Mouse (Mus musculus) heart, embryonic 13.5 days (tissue): ENCODE measurements around the gene Tarsl2. TPM values are rescaled to one million over a fixed set of nuclear protein-coding genes. Genes with fewer than 3 reads are reported as not detected.

Experiments
- ATAC-seq: fragments of 200-750 bp; cut with Nextera tagmentation; 2 replicates; pipeline ENCODE4 v1.8.0; 2017; ENCODE audit warnings: moderate TSS enrichment; ENCODE audit not compliant: insufficient number of reproducible peaks, low FRiP score, low TSS enrichment; ENCODE audit errors: extremely low read depth
- H3K27ac ChIP-seq: fragments of 300-500 bp; sonication (generic); replicated peaks from 2 replicates; pipeline ENCODE4 v1.5.1; 2015; ENCODE audit warnings: moderate library complexity, mild to moderate bottlenecking, inconsistent platforms
- H3K27me3 ChIP-seq: fragments of 300-500 bp; sonication (generic); replicated peaks from 2 replicates; pipeline ENCODE4 v1.6.1; 2015; ENCODE audit warnings: mild to moderate bottlenecking, inconsistent platforms
- H3K36me3 ChIP-seq: fragments of 300-500 bp; sonication (generic); 2 replicates; pipeline ENCODE4 v1.6.1; 2015; ENCODE audit warnings: mild to moderate bottlenecking, inconsistent platforms
- H3K4me1 ChIP-seq: fragments of 300-500 bp; sonication (generic); 2 replicates; pipeline ENCODE4 v1.6.1; 2015; ENCODE audit warnings: inconsistent platforms
- H3K4me2 ChIP-seq: fragments of 300-500 bp; sonication (generic); 2 replicates; pipeline ENCODE4 v1.6.1; 2015; ENCODE audit warnings: inconsistent platforms, mild to moderate bottlenecking, moderate library complexity
- H3K4me3 ChIP-seq: fragments of 300-500 bp; sonication (generic); 2 replicates; pipeline ENCODE4 v1.5.1; 2015; ENCODE audit warnings: moderate library complexity, mild to moderate bottlenecking, inconsistent platforms
- H3K9ac ChIP-seq: fragments of 300-500 bp; sonication (generic); 2 replicates; pipeline ENCODE4 v1.6.1; 2015; ENCODE audit warnings: inconsistent platforms, mild to moderate bottlenecking, moderate library complexity
- H3K9me3 ChIP-seq: fragments of 300-500 bp; sonication (generic); 2 replicates; pipeline ENCODE4 v1.6.1; 2016; ENCODE audit warnings: inconsistent platforms
- WGBS: fragments of 180-500 bp; shearing (Covaris S2); methylation state at CpG from one replicate; pipeline ENCODE4 v1.1.7; 2015; ENCODE audit warnings: mixed read lengths; 5-methylcytosine and 5-hydroxymethylcytosine counted together
- polyA plus RNA-seq: library from polyadenylated mRNA; unstranded; fragments of >200 nt; fragmentation: Nextera tagmentation; extraction: Ambion mirVana; gene quantifications from 2 replicates; pipeline ENCODE4 v1.2.1, GENCODE M21; 2015

Tarsl2 gene
- polyA plus RNA-seq, result 14.7 and 15.6 TPM in 2 replicates

GRCm38 (mm10) chr7:65644643-65645351 is at the start of gene Tarsl2:
Gene Tarsl2, plus strand, starts transcription at chr7:65644898.
- peaks cover 27% of the 10 kb centered on the region for H3K4me1 ChIP-seq
- peak; percentile 97 for ATAC-seq
- H3K9ac ChIP-seq, result peak within 1 kb of the TSS; percentile 87
- peaks cover 26% of the 10 kb centered on the region for H3K36me3 ChIP-seq
- WGBS, result under 1% methylated on average over 64 of the region's 64 CpGs
- H3K4me2 ChIP-seq, result peak within 1 kb of the TSS; percentile 88
- peak within 1 kb of the TSS; percentile 84 for H3K27ac ChIP-seq
- H3K27me3 ChIP-seq, result peaks cover 10% of the 10 kb centered on the region
- no peaks in the 10 kb centered on the region for H3K9me3 ChIP-seq
- peak within 1 kb of the TSS; percentile 70 for H3K4me3 ChIP-seq

GRCm38 (mm10) chr7:65606124-65606523 is 38.6 kb upstream of the Tarsl2 start:
- Histone ChIP-seq H3K9me3 (no peaks in the 10 kb centered on the region), H3K36me3 (no peaks in the 10 kb centered on the region), H3K4me3 (no peak overlapping the region), H3K4me1 (no peaks in the 10 kb centered on the region), H3K27me3 (no peaks in the 10 kb centered on the region), H3K4me2 (no peak overlapping the region), H3K9ac (no peak overlapping the region), H3K27ac (no peak overlapping the region)
- 57% methylated on average over 3 of the region's 3 CpGs for WGBS
- no peak for ATAC-seq

GRCm38 (mm10) chr7:65607003-65607402 is 37.7 kb upstream of the Tarsl2 start:
- Histone ChIP-seq H3K27ac (no peak overlapping the region), H3K4me1 (no peaks in the 10 kb centered on the region), H3K4me2 (no peak overlapping the region), H3K4me3 (no peak overlapping the region), H3K9ac (no peak overlapping the region), H3K36me3 (no peaks in the 10 kb centered on the region), H3K9me3 (no peaks in the 10 kb centered on the region), H3K27me3 (no peaks in the 10 kb centered on the region)
- no peak for ATAC-seq
- WGBS, result 73% methylated on average over 5 of the region's 5 CpGs

- ATAC-seq, result no peak
- WGBS, result 75% methylated on average over 5 of the region's 5 CpGs
- H3K9me3 ChIP-seq, result no peaks in the 10 kb centered on the region
These were observed 34.5 kb upstream of the Tarsl2 start for GRCm38 (mm10) chr7:65610171-65610570.

DNA sequence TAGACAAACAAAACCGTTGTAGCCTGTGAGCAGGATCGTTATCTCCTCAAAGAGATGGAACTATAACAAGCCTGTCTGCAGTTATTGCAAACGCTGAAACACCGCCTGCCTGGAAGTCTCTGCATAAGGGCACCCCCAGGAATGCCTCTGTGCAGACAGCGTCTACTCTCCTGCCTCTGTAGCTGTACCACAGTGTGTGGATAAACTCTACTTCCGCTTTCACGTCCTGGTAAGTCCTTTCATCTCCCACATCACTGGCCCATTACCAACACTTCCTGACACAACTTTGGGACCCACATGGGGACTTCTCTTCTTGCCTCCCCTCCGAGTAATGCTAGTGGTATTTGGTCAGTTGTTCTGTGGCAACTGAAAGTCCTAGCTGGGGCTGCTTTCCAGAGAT is 34.0 kb upstream of the Tarsl2 start:
- H3K9ac ChIP-seq, result no peak overlapping the region

More at GRCm38 (mm10) chr7:65610171-65610570, 34.5 kb upstream of the Tarsl2 start:
- Histone ChIP-seq H3K27me3 (no peaks in the 10 kb centered on the region), H3K4me1 (no peaks in the 10 kb centered on the region), H3K36me3 (no peaks in the 10 kb centered on the region), H3K27ac (no peak overlapping the region), H3K4me2 (no peak overlapping the region), H3K4me3 (no peak overlapping the region), H3K9ac (no peak overlapping the region)

GRCm38 (mm10) chr7:65611298-65611697 is 33.4 kb upstream of the Tarsl2 start:
- no peak overlapping the region for H3K4me2 ChIP-seq
- ATAC-seq, result no peak

More for the DNA sequence above, 34.0 kb upstream of the Tarsl2 start:
- no peaks in the 10 kb centered on the region for H3K4me1 ChIP-seq
- H3K4me2 ChIP-seq, result no peak overlapping the region
- no peak for ATAC-seq
- no peak overlapping the region for H3K4me3 ChIP-seq
- H3K27ac ChIP-seq, result no peak overlapping the region
- no peaks in the 10 kb centered on the region for H3K9me3 ChIP-seq
- no peaks in the 10 kb centered on the region for H3K27me3 ChIP-seq
- WGBS, result 62% methylated on average over 8 of the region's 8 CpGs
- H3K36me3 ChIP-seq, result no peaks in the 10 kb centered on the region

DNA sequence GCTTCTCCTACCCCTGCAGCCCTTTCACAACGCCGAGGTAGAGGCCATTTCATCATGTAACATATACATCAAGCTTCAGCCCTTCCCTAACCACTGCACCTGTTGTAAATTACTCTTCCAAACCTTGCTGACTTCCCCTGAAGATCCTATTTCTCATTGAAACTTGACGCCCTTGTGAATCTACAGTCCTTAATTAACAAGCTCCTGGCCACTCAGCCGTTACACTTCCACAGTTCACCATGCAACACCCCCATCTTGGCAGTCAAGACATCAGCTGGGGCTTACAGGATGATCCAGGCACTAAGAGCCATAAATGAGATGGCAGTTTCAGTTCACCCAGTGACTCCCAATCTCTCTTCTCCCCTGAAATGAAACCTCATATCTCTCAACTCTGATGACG is 31.0 kb upstream of the Tarsl2 start:
- no peak overlapping the region for H3K4me3 ChIP-seq
- no peaks in the 10 kb centered on the region for H3K27me3 ChIP-seq
- 75% methylated on average over 5 of the region's 5 CpGs for WGBS
- H3K4me2 ChIP-seq, result no peak overlapping the region
- no peaks in the 10 kb centered on the region for H3K9me3 ChIP-seq
- no peaks in the 10 kb centered on the region for H3K4me1 ChIP-seq
- no peak for ATAC-seq
- no peak overlapping the region for H3K27ac ChIP-seq
- no peaks in the 10 kb centered on the region for H3K36me3 ChIP-seq
- no peak overlapping the region for H3K9ac ChIP-seq

More at GRCm38 (mm10) chr7:65611298-65611697, 33.4 kb upstream of the Tarsl2 start:
- no peak overlapping the region for H3K4me3 ChIP-seq
- no peaks in the 10 kb centered on the region for H3K4me1 ChIP-seq
- H3K9ac ChIP-seq, result no peak overlapping the region
- H3K9me3 ChIP-seq, result no peaks in the 10 kb centered on the region
- no peaks in the 10 kb centered on the region for H3K27me3 ChIP-seq
- WGBS, result 64% methylated on average over 3 of the region's 3 CpGs
- H3K36me3 ChIP-seq, result no peaks in the 10 kb centered on the region
- no peak overlapping the region for H3K27ac ChIP-seq

DNA sequence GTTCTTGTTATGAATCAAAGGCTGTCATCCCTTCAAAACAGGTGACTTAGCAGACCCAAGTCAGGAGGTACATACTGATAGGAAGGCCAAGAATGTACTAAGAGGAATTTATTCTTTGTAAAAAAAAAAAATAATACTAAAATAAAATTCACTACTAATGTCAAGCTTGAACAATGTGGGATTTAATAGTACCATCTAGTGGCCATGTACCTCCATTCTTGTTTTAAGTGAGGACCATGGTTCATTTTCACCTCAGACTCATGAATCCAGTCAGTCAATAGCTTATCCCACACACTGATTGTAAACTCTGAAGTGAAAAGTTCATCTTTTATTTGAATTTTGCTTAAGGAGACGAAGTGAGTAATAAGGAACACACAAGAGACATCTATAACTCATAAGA is 25.9 kb upstream of the Tarsl2 start:
- Histone ChIP-seq H3K4me2 (no peak overlapping the region), H3K4me1 (peaks cover 3% of the 10 kb centered on the region; the same call in 1 of the 2 replicates), H3K27ac (no peak overlapping the region), H3K27me3 (no peaks in the 10 kb centered on the region), H3K36me3 (no peaks in the 10 kb centered on the region), H3K4me3 (no peak overlapping the region), H3K9ac (no peak overlapping the region), H3K9me3 (no peaks in the 10 kb centered on the region)
- no peak for ATAC-seq
- WGBS, result 56% methylated on average over 1 of the region's 1 CpGs

DNA sequence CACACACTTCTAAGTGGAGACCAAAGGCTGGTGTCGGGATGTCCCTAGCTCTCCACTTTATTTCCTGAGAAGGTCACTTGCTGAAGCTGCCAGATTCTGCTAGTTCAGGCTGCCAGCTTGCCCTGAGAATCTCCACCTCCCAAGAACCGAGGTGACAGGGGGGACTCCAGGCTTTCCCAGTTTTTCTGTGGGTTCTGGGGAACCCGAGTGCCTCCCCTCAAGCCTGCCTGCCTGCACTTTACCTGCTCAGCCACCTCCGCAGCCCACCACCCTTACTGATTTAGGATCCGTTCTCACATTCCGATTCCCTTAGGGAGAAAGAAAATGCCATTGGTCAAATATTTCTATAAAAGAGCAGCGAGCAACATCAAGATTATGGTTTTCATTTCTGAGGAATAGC is 24.0 kb upstream of the Tarsl2 start:
- 66% methylated on average over 7 of the region's 7 CpGs for WGBS
- H3K4me3 ChIP-seq, result no peak overlapping the region
- peaks cover 3% of the 10 kb centered on the region; the same call in 1 of the 2 replicates for H3K4me1 ChIP-seq
- H3K27me3 ChIP-seq, result no peaks in the 10 kb centered on the region
- H3K27ac ChIP-seq, result no peak overlapping the region
- H3K9ac ChIP-seq, result no peak overlapping the region
- ATAC-seq, result no peak
- no peak overlapping the region for H3K4me2 ChIP-seq
- no peaks in the 10 kb centered on the region for H3K9me3 ChIP-seq
- no peaks in the 10 kb centered on the region for H3K36me3 ChIP-seq

DNA sequence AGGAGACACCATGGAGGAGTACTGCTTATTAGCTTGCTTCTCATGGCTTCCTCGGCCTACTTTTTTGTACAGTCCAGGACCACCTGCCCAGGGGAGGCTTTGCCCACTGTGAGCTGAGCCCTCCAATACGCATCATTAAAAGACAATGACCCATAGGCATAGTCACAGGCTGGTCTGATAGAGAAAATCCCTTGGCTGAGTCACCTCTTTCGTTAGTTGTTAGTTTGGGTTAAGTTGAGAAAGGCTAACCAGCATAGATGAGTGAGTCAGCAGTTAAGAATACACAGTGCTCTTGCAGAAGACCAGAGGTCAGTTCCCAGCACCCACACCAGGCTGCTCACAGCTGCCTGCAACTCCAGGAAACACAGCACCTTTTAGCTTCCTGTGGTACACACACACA is 21.4 kb upstream of the Tarsl2 start:
- no peaks in the 10 kb centered on the region for H3K36me3 ChIP-seq
- peaks cover 3% of the 10 kb centered on the region; the same call in 1 of the 2 replicates for H3K4me1 ChIP-seq
- no peak overlapping the region for H3K4me3 ChIP-seq
- H3K27me3 ChIP-seq, result no peaks in the 10 kb centered on the region
- no peaks in the 10 kb centered on the region for H3K9me3 ChIP-seq
- no peak for ATAC-seq
- 76% methylated on average over 3 of the region's 3 CpGs for WGBS
- no peak overlapping the region for H3K9ac ChIP-seq
- no peak overlapping the region for H3K27ac ChIP-seq
- H3K4me2 ChIP-seq, result no peak overlapping the region

DNA sequence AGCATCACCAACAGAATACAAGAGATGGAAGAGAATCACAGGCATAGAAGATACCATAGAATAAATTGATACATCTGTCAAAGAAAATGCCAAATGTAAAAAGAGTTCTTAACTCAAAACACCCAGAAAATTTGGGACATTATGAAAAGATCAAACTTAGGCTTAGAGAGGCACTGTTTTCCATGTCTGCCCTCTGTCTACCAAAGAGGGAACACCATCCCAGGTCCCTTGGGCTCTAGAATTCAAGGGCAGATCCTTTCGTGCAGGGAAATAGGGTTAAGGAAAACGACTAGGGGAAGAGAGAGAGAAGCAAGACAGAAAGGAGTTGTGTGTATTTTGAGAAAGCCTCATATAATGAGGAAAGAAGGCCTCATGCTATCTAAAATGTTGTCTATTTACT is 19.2 kb upstream of the Tarsl2 start:
- H3K36me3 ChIP-seq, result no peaks in the 10 kb centered on the region
- no peak for ATAC-seq
- no peak overlapping the region for H3K4me3 ChIP-seq
- no peak overlapping the region for H3K9ac ChIP-seq
- H3K4me1 ChIP-seq, result peaks cover 3% of the 10 kb centered on the region; the same call in 1 of the 2 replicates
- no peak overlapping the region for H3K4me2 ChIP-seq
- H3K27ac ChIP-seq, result no peak overlapping the region
- WGBS, result 31% methylated on average over 2 of the region's 2 CpGs
- no peaks in the 10 kb centered on the region for H3K27me3 ChIP-seq
- H3K9me3 ChIP-seq, result no peaks in the 10 kb centered on the region

DNA sequence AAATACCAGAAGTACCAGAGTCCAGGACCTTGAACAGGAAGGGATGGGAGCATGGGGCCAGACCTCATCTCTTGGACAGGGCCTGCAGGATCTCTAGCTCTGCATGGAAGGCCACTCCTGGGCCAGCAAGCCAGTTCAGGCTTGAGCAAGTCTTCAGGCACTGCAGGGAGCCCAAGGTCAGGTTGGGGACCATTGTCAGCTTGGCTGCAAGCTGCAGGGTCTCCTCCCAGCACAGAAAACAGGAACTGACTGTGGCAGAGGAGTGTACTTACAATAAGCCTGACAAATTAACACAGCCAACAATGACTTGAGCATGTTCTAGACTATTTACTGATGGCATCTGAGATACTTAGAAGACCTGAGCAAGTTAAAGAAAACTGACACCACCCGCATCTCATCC is 14.9 kb upstream of the Tarsl2 start:
- H3K27me3 ChIP-seq, result no peaks in the 10 kb centered on the region; the same call in 1 of the 2 replicates
- 94% methylated on average over 1 of the region's 1 CpGs for WGBS
- no peaks in the 10 kb centered on the region for H3K4me1 ChIP-seq
- no peaks in the 10 kb centered on the region for H3K36me3 ChIP-seq
- H3K9me3 ChIP-seq, result no peaks in the 10 kb centered on the region
- H3K9ac ChIP-seq, result no peak overlapping the region
- no peak for ATAC-seq
- H3K27ac ChIP-seq, result no peak overlapping the region
- no peak overlapping the region for H3K4me2 ChIP-seq
- no peak overlapping the region for H3K4me3 ChIP-seq
